Mouse (Mus musculus) Patski (cell line): ENCODE measurements around the gene Smok2a. TPM values are rescaled to one million over a fixed set of nuclear protein-coding genes. Genes with fewer than 3 reads are reported as not detected.

Source experiments
- polyA plus RNA-seq: library from polyadenylated mRNA; unstranded; gene quantifications from one replicate; pipeline ENCODE4 v1.2.3, GENCODE M21; 2021

Smok2a gene
- polyA plus RNA-seq, 1 experiment from 2014 or later: not detected

Other genes with a start within 250 kb of the Smok2a start
- 80.5 TPM for gene Wtap, start 227.0 kb upstream of the Smok2a start, polyA plus RNA-seq
- 164 TPM for gene Sod2, start 214.3 kb upstream of the Smok2a start, polyA plus RNA-seq
- not detected for gene Gpr31b, start 168.9 kb upstream of the Smok2a start, polyA plus RNA-seq
- 0.21 TPM for gene Tcp10b, start 160.1 kb upstream of the Smok2a start, polyA plus RNA-seq
- 2.3 TPM for gene Unc93a, start 89.4 kb upstream of the Smok2a start, polyA plus RNA-seq
- not detected for gene Smok2b, start 9.1 kb downstream of the Smok2a start, polyA plus RNA-seq
- 0.08 TPM for gene Tcp10c, start 133.4 kb downstream of the Smok2a start, polyA plus RNA-seq